Mouse (Mus musculus) left cerebral cortex, postnatal 14 days (tissue): ENCODE data around the gene Dda1. TPM values are rescaled to one million over a fixed set of nuclear protein-coding genes. Genes with fewer than 3 reads are reported as not detected.
A peak's percentile ranks its signal among the peaks of the same experiment; 100 is the strongest.
"Not testable (repeated sequence)": the region's sequence is repeated elsewhere in the genome, so short reads cannot be mapped to it uniquely, and the experiment has no call there.

ENCODE experiments used
- DNase-seq, 2 experiments: peaks; one replicate each; pipeline ENCODE4 v3.0.0; 2021 to 2022; ENCODE audit warnings: low spot score in 2 of 2, mixed read lengths in 1 of 2
- intact Hi-C: fragments of 180-260 bp; cut with DNase I; formaldehyde crosslinking; loops from one replicate; pipeline ENCODE4 v1.15.1; 2025
- total RNA-seq, 2 experiments: library from RNA; stranded (reverse); gene quantifications; 2 replicates each; pipeline ENCODE4 v1.2.3; 2021

Gene Dda1
- total RNA-seq, 2 experiments from 2014 or later = 96.0 to 106 TPM

GRCm38 (mm10) chr8:71515043-71515442 lies 46.0 kb downstream of the Dda1 start:
- no peak for DNase-seq
- intact Hi-C loops = no loop called here

- intact Hi-C loops = no loop called here
- no peak for DNase-seq
Observed at GRCm38 (mm10) chr8:71516786-71517185, 47.8 kb downstream of the Dda1 start.

GRCm38 (mm10) chr8:71519037-71519825 lies 50.2 kb downstream of the Dda1 start:
- DNase-seq = peak; percentile 41 to 56
- intact Hi-C loops = not testable (repeated sequence)

DNA sequence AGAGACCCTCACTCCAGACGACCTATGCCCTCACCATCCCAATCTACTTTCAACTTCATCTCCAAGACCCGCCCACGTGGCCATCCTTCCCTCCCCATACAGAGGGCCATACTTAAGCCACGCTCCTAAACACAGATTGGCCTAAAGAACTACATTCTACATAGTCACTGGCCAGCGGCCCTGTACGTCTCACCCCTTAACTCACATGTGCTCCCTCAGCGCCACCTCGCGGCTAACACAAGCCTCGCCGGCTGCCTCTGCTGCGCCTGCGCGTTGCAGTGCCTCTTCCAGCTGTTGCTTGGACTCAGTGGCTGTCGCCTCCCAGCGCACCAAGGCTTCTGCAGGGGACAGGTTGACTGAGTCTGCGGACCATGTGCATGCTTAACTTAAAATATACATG lies 52.6 kb downstream of the Dda1 start:
- intact Hi-C loops = loop anchor here (5.0 kb wide), 1 partner anchor 79 kb away; no protein-coding TSS in a partner anchor
- DNase-seq = peak; percentile 90 to 95

DNA sequence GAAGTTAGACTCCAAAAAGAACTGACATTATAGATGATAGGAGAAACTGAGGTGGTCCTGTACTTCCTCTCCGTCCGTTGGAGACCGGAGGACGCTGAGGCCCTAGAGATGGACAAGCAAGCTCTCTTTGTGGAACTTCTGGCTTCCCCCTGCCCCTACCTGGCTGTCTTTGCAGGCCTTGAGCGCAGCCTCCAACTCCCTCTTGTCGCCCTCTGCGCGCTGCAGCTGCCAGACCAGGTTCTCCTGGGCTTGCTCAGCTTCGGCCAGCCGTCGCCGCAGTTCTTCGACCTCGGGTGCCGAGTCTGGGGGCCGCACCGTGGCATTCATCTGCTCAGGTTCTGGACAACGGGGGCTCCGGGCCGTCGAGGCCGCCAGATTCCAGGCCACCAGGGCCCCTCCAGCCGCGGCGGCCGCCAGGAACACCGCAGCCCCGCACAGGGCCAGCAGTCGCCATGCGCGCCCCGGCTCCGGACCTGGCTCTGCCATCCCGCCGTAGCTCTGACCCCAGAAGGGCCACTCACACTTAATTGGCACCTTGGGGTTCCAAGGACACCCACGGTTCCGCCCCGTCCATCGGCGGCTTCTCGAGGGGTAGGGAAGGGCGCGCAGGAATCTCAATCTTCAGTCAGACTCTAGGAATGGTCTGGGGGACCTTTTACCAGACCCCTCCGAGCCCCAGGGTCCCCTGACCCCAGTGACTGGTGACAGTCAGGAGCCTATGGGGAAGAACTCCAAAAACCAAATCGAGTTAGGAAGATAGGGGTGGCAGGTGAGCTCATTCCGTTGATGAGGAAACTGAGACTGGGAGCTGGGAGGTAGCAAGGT lies 56.4 kb downstream of the Dda1 start, which contains the start of gene Ccdc194:
Gene Ccdc194, minus strand, starts transcription at position 486 of the 825 bp plus-strand sequence.
- intact Hi-C loops = no loop called here
- no peak for DNase-seq

Other genes starting within 250 kb of the Dda1 start
- 10 to 100 TPM; 29.0 to 30.0 TPM for gene Myo9b, start 196.5 kb upstream of the Dda1 start, total RNA-seq
- gene Haus8, start 196.3 kb upstream of the Dda1 start, total RNA-seq = 10 to 100 TPM; 11.7 to 15.3 TPM
- gene Use1, start 102.4 kb upstream of the Dda1 start, total RNA-seq = 10 to 100 TPM; 84.5 to 94.0 TPM
- 10 to 100 TPM; 20.2 TPM for gene Ocel1, start 97.9 kb upstream of the Dda1 start, total RNA-seq
- 10 to 100 TPM; 32.2 to 34.2 TPM for gene Nr2f6, start 87.2 kb upstream of the Dda1 start, total RNA-seq
- 1 to 10 TPM; 5.9 to 7.2 TPM for gene Ushbp1, start 73.4 kb upstream of the Dda1 start, total RNA-seq
- gene Babam1, start 72.3 kb upstream of the Dda1 start, total RNA-seq = 10 to 100 TPM; 87.1 to 91.0 TPM
- gene Ankle1, start 63.2 kb upstream of the Dda1 start, total RNA-seq = under 1 TPM; 0.29 to 0.38 TPM
- 100 to 1,000 TPM; 225 to 230 TPM for gene Abhd8, start 5.5 kb upstream of the Dda1 start, total RNA-seq
- gene Mrpl34, start 4.2 kb upstream of the Dda1 start, total RNA-seq = 10 to 100 TPM; 75.5 to 79.8 TPM
- gene Ano8, start 16.8 kb downstream of the Dda1 start, total RNA-seq = 10 to 100 TPM; 68.7 to 74.9 TPM
- gene Gtpbp3, start 18.9 kb downstream of the Dda1 start, total RNA-seq = 10 to 100 TPM; 29.8 to 30.8 TPM
- gene Plvap, start 42.6 kb downstream of the Dda1 start, total RNA-seq = 1 to 10 TPM; 6.6 to 7.6 TPM
- not detected for gene Ccdc194, start 56.5 kb downstream of the Dda1 start, total RNA-seq
- gene Bst2, start 68.3 kb downstream of the Dda1 start, total RNA-seq = 1 to 10 TPM; 2.8 to 4.2 TPM
- gene Mvb12a, start 73.7 kb downstream of the Dda1 start, total RNA-seq = 10 to 100 TPM; 32.9 to 38.5 TPM
- gene Tmem221, start 89.7 kb downstream of the Dda1 start, total RNA-seq = under 1 TPM in 1 of 2 experiments, not detected in 1; 0.22 TPM
- under 1 TPM in 1 of 2 experiments, not detected in 1; 0.15 TPM for gene Nxnl1, start 97.4 kb downstream of the Dda1 start, total RNA-seq
- gene Slc27a1, start 99.7 kb downstream of the Dda1 start, total RNA-seq = 10 to 100 TPM; 82.0 to 84.3 TPM
- gene Pgls, start 123.0 kb downstream of the Dda1 start, total RNA-seq = 10 to 100 TPM; 54.4 to 55.4 TPM
- 1 to 10 TPM; 3.3 TPM for gene Fam129c, start 128.4 kb downstream of the Dda1 start, total RNA-seq
- 10 to 100 TPM; 59.4 to 64.7 TPM for gene Colgalt1, start 141.8 kb downstream of the Dda1 start, total RNA-seq
- gene Unc13a, start 202.6 kb downstream of the Dda1 start, total RNA-seq = 100 to 1,000 TPM; 299 to 337 TPM
- 1 to 10 TPM; 5.6 to 6.4 TPM for gene Jak3, start 207.1 kb downstream of the Dda1 start, total RNA-seq
- gene Insl3, start 220.0 kb downstream of the Dda1 start, total RNA-seq = 1 to 10 TPM; 1.8 to 2.8 TPM
- gene B3gnt3, start 232.6 kb downstream of the Dda1 start, total RNA-seq = under 1 TPM; 0.44 to 0.49 TPM